Mouse (Mus musculus): ENCODE measurements at regions not wholly inside any gene's neighbourhood (a gene's known extent, or its start where the extent isn't known, plus 50 kb on each side); places are given as distances from the start of the nearest gene placed in this dataset.

DNA sequence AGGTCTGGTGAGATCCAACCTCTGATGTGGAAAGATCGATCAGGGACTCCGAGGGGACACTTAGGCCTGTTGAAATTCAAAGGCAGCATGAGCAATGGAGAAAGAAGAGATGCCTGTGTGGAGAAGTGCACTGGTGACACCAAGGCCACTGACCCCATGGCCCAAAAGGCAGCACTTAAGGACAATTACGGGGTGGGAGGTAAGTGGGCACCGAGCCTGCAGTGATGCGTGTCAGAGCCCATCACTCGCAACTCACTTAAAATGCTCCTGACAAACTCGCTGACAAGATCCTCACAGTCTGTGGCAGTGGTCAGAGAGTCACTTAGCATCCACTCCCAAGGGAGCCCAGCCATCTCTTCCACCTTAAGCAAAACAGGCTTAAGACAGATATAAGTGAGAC is 207.7 kb upstream of the Mki67 start:
- Histone ChIP-seq H3K4me1 (ENCODE audit: control insufficient read depth, insufficient read depth, low read length) (no peaks in the 10 kb centered on the region), H3K27ac (replicated peaks; ENCODE audit: insufficient read depth, low read depth, low read length) (no peak overlapping the region), H3K79me2 (ENCODE audit: control insufficient read depth, insufficient read depth, low read length) (no peaks in the 10 kb centered on the region), H3K4me3 (ENCODE audit: insufficient read depth, low read depth, low read length) (no peak overlapping the region), H3K27me3 (ENCODE audit: control insufficient read depth, insufficient read depth, low read length) (no peaks in the 10 kb centered on the region), H3K36me3 (ENCODE audit: control insufficient read depth, insufficient read depth, low read length) (no peaks in the 10 kb centered on the region), H3K9ac (ENCODE audit: low read depth, low read length) (no peak overlapping the region)
- 87% methylated on average over 7 of the region's 7 CpGs for WGBS
- TF ChIP-seq CTCF (IDR thresholded peaks at IDR 0.05; ENCODE audit: low read depth, low read length): no peak
- TF ChIP-seq POLR2A (IDR thresholded peaks at IDR 0.05; ENCODE audit: extremely low read depth, insufficient read depth, low read length): no peak
- DNase-seq (ENCODE audit: extremely low read depth, low read depth, low spot score): no peak

DNA sequence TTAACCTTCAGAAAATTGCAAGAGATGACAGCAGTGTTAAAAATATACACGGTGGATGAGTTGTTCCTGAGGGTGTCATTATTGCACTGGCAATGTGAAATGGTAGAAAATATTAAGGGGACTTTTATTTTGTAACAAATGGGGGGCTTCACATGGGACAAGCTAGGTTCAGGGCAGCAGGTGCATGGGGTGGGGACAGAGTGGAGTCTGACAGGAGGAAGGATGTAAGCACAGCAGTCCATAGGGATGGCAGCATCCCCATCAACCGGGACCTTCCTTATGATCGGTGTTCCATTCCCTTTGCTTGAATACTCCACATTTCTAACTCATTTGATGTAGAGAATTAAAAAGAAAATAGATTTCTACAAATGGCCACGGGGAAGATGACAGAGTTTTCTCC is 208.5 kb upstream of the Mki67 start:
- 84% methylated on average over 4 of the region's 4 CpGs for WGBS
- TF ChIP-seq CTCF (IDR thresholded peaks at IDR 0.05; ENCODE audit: low read depth, low read length) (no peak), POLR2A (IDR thresholded peaks at IDR 0.05; ENCODE audit: extremely low read depth, insufficient read depth, low read length) (no peak)
- H3K27me3 ChIP-seq (ENCODE audit: control insufficient read depth, insufficient read depth, low read length): no peaks in the 10 kb centered on the region

GRCm38 (mm10) chr7:135930091-135930490 is 213.9 kb upstream of the Mki67 start:
- WGBS: 100% methylated on average over 1 of the region's 1 CpGs
- Histone ChIP-seq H3K79me2 (ENCODE audit: control insufficient read depth, insufficient read depth, low read length) (no peaks in the 10 kb centered on the region), H3K27me3 (ENCODE audit: control insufficient read depth, insufficient read depth, low read length) (0 out of 2 replicates have a peak, but pooled peaks cover 2% of the 10 kb centered on the region), H3K4me3 (ENCODE audit: insufficient read depth, low read depth, low read length) (no peak overlapping the region), H3K4me1 (ENCODE audit: control insufficient read depth, insufficient read depth, low read length) (no peaks in the 10 kb centered on the region), H3K9ac (ENCODE audit: low read depth, low read length) (no peak overlapping the region), H3K27ac (replicated peaks; ENCODE audit: insufficient read depth, low read depth, low read length) (no peak overlapping the region), H3K36me3 (ENCODE audit: control insufficient read depth, insufficient read depth, low read length) (no peaks in the 10 kb centered on the region)
- TF ChIP-seq CTCF (IDR thresholded peaks at IDR 0.05; ENCODE audit: low read depth, low read length) (no peak), POLR2A (IDR thresholded peaks at IDR 0.05; ENCODE audit: extremely low read depth, insufficient read depth, low read length) (no peak)
- DNase-seq (ENCODE audit: extremely low read depth, low read depth, low spot score): no peak

More for the DNA sequence above, 208.5 kb upstream of the Mki67 start:
- no peak overlapping the region for H3K9ac ChIP-seq (ENCODE audit: low read depth, low read length)
- H3K4me3 ChIP-seq (ENCODE audit: insufficient read depth, low read depth, low read length): no peak overlapping the region
- no peak overlapping the region for H3K27ac ChIP-seq (replicated peaks; ENCODE audit: insufficient read depth, low read depth, low read length)
- H3K36me3 ChIP-seq (ENCODE audit: control insufficient read depth, insufficient read depth, low read length): no peaks in the 10 kb centered on the region
- no peaks in the 10 kb centered on the region for H3K79me2 ChIP-seq (ENCODE audit: control insufficient read depth, insufficient read depth, low read length)
- H3K4me1 ChIP-seq (ENCODE audit: control insufficient read depth, insufficient read depth, low read length): no peaks in the 10 kb centered on the region
- DNase-seq (ENCODE audit: extremely low read depth, low read depth, low spot score): no peak

GRCm38 (mm10) chr7:135932595-135933175 is 216.5 kb upstream of the Mki67 start:
- no peak for TF ChIP-seq POLR2A (IDR thresholded peaks at IDR 0.05; ENCODE audit: extremely low read depth, insufficient read depth, low read length)
- no peak for TF ChIP-seq CTCF (IDR thresholded peaks at IDR 0.05; ENCODE audit: low read depth, low read length)
- Histone ChIP-seq H3K4me1 (ENCODE audit: control insufficient read depth, insufficient read depth, low read length) (no peaks in the 10 kb centered on the region), H3K9ac (ENCODE audit: low read depth, low read length) (no peak overlapping the region), H3K79me2 (ENCODE audit: control insufficient read depth, insufficient read depth, low read length) (no peaks in the 10 kb centered on the region), H3K4me3 (ENCODE audit: insufficient read depth, low read depth, low read length) (no peak overlapping the region), H3K36me3 (ENCODE audit: control insufficient read depth, insufficient read depth, low read length) (no peaks in the 10 kb centered on the region), H3K27me3 (ENCODE audit: control insufficient read depth, insufficient read depth, low read length) (0 out of 2 replicates have a peak, but pooled peaks cover 2% of the 10 kb centered on the region), H3K27ac (replicated peaks; ENCODE audit: insufficient read depth, low read depth, low read length) (no peak overlapping the region)
- 83% methylated on average over 5 of the region's 5 CpGs for WGBS
- DNase-seq (ENCODE audit: extremely low read depth, low read depth, low spot score): no peak

DNA sequence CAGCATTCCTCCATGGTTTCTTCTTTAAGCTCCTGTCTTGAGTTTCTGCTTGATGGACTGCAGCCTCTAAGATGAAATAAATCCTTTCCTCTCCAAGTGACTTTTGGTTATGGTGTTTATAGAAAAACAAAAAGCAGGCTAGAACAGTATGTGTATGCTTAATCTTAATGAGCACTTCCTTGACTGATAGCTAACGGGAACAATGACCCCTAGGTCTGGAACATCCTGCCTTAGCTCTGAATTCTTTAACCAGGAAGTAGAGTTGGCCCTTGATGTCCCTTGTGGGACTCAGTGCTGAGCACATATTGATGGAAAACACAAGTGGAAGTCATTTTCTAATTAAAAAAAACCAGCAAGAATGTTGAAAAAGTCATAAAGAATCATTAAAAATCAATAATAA is 219.0 kb upstream of the Mki67 start:
- WGBS: 61% methylated on average over 1 of the region's 1 CpGs
- TF ChIP-seq CTCF (IDR thresholded peaks at IDR 0.05; ENCODE audit: low read depth, low read length): no peak
- no peak for TF ChIP-seq POLR2A (IDR thresholded peaks at IDR 0.05; ENCODE audit: extremely low read depth, insufficient read depth, low read length)

GRCm38 (mm10) chr7:135937465-135937864 is 221.3 kb upstream of the Mki67 start:
- H3K4me3 ChIP-seq (ENCODE audit: insufficient read depth, low read depth, low read length): no peak overlapping the region
- no peaks in the 10 kb centered on the region for H3K79me2 ChIP-seq (ENCODE audit: control insufficient read depth, insufficient read depth, low read length)
- no peak for DNase-seq (ENCODE audit: extremely low read depth, low read depth, low spot score)
- H3K27me3 ChIP-seq (ENCODE audit: control insufficient read depth, insufficient read depth, low read length): 0 out of 2 replicates have a peak, but pooled peaks cover 2% of the 10 kb centered on the region
- no peak overlapping the region for H3K27ac ChIP-seq (replicated peaks; ENCODE audit: insufficient read depth, low read depth, low read length)
- H3K36me3 ChIP-seq (ENCODE audit: control insufficient read depth, insufficient read depth, low read length): no peaks in the 10 kb centered on the region
- H3K9ac ChIP-seq (ENCODE audit: low read depth, low read length): no peak overlapping the region
- WGBS: 86% methylated on average over 3 of the region's 3 CpGs
- TF ChIP-seq POLR2A (IDR thresholded peaks at IDR 0.05; ENCODE audit: extremely low read depth, insufficient read depth, low read length) (no peak), CTCF (IDR thresholded peaks at IDR 0.05; ENCODE audit: low read depth, low read length) (no peak)
- H3K4me1 ChIP-seq (ENCODE audit: control insufficient read depth, insufficient read depth, low read length): no peaks in the 10 kb centered on the region

More for the DNA sequence above, 219.0 kb upstream of the Mki67 start:
- peak; percentile 50 for DNase-seq (ENCODE audit: extremely low read depth, low read depth, low spot score)
- no peaks in the 10 kb centered on the region for H3K4me1 ChIP-seq (ENCODE audit: control insufficient read depth, insufficient read depth, low read length)
- H3K27me3 ChIP-seq (ENCODE audit: control insufficient read depth, insufficient read depth, low read length): 0 out of 2 replicates have a peak, but pooled peaks cover 2% of the 10 kb centered on the region
- no peak overlapping the region for H3K27ac ChIP-seq (replicated peaks; ENCODE audit: insufficient read depth, low read depth, low read length)
- no peaks in the 10 kb centered on the region for H3K36me3 ChIP-seq (ENCODE audit: control insufficient read depth, insufficient read depth, low read length)
- no peaks in the 10 kb centered on the region for H3K79me2 ChIP-seq (ENCODE audit: control insufficient read depth, insufficient read depth, low read length)
- H3K9ac ChIP-seq (ENCODE audit: low read depth, low read length): no peak overlapping the region
- H3K4me3 ChIP-seq (ENCODE audit: insufficient read depth, low read depth, low read length): no peak overlapping the region
